Mouse (Mus musculus): ENCODE measurements around the gene Ddias. TPM values are rescaled to one million over a fixed set of nuclear protein-coding genes. Genes with fewer than 3 reads are reported as not detected.

Gene Ddias
- total RNA-seq, 2 experiments from 2014 or later, result 0.21 to 0.89 TPM

- peak in 1 of 2 experiments; percentile 49 for DNase-seq
Observed at GRCm38 (mm10) chr7:92866526-92866925, 7.5 kb downstream of the Ddias start.

DNA sequence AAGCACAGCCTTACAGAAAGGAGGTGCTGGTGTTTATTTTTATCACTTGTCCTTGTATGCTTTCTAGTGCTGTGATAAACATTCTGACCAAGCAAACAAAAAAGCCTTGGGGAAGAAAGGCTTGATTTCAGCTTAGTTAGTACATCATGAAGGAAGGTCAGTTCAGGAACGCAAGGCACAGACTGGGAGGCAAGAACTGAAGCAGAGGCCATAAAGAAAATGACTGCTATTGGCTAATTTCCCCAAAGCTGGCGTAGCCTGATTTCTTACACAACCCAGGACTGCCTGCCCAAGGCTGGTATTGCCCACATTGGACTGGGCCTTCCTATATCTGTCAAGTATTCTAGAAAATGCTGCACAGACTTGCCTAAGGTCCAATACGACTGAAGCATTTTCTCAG is 25.8 kb downstream of the Ddias start:
- DNase-seq, result no peak

GRCm38 (mm10) chr7:92842254-92842653 is 31.8 kb downstream of the Ddias start:
- no peak for DNase-seq

- DNase-seq, result no peak
Observed at GRCm38 (mm10) chr7:92837907-92838306, 36.1 kb downstream of the Ddias start.

DNA sequence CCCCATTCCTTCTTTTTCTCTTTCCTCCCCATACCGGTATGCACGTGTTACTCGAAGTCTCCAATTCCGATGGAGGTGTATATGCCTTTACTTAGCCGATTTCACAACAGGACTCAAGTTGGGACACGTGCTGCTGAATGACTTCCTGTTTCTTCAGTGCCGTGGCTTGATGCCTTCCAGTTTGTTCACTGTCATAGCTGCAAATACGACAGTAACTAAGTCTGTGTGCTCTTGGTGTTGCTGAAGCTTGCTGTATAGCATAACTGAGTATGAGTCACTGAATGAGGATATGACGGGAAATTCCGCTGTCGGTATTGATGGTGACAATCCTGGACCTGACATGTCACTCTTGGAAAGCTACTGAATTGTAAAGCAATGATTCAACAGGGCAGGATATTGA is 36.8 kb downstream of the Ddias start:
- DNase-seq, result no peak

DNA sequence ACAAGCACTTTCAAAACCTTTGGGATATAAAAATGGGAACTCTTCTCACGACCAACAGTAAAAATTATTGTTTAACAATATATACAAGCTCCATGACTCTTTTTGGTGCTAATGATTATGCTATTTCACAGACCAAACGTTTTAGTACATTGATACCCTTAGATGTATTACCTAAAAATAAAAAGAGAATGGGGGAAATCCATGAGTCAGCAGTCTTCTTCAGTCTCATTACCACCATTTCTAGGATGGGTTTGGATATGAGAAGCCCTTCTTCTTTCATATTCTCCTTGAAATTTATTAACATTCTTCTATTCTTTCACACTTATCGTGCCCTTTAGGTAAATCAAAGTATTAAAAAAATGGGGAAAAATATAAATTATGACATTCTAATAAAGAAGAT is 37.6 kb downstream of the Ddias start:
- no peak for DNase-seq

DNA sequence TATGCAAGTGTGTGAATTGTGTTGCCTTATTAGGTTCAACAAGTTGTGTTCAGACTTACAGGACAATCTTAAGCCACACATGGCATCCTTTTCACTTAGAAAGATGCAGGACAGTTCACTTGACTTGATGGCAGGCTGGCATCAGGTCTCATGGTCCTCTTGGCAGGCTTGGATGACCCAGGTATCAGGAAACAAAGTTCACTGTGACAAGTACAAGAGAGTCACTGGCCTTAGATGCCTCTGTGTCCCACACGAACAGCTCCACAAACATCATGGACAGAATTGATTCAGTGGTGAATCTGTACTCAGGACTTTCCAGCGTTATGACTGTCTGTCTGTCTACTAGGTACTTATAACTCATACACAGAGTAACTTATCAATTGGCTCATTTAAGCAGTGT is 39.7 kb downstream of the Ddias start:
- no peak for DNase-seq

- no peak for DNase-seq
Observed at GRCm38 (mm10) chr7:92832395-92832794, 41.7 kb downstream of the Ddias start.

DNA sequence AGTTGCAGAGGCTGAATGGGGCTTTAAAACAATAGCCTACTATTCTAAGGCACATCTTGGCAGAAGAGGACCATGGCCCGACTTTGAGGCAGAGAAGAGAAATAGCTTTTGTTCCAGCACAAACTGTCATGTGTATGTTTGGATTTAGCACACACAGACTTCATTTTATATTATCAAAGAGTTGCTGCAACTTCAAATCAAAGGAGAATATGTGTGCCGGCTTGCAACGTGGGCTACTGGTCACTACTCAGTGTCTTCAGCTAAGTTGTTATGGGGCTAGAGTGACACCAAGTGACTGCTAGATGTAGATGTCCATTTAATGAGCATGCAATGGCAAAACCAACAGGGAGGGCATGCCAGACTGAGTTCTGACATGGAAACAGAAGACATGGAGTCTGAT is 46.1 kb downstream of the Ddias start:
- DNase-seq, result peak; percentile 28 to 37

DNA sequence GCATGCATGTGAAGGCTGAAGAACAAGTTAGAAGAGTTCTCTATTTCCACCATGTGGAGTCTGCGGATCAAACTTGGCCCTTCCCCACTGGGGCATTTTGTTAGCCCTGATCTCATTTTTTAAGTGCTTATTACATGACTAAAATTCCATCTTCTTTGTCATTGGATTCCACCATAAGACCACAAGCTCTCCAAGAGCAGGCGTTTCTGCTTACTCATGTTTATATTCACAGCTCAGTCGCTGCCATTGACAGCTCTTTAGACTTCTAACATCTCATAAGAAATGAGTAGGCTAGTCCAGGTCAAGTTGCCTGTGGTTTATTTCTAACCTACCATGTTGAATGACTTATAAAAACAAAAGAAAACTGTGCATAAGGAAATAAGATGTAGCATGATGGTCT is 47.8 kb downstream of the Ddias start:
- no peak for DNase-seq

- DNase-seq, result no peak
Observed at GRCm38 (mm10) chr7:92822409-92823101, 51.5 kb downstream of the Ddias start.

DNA sequence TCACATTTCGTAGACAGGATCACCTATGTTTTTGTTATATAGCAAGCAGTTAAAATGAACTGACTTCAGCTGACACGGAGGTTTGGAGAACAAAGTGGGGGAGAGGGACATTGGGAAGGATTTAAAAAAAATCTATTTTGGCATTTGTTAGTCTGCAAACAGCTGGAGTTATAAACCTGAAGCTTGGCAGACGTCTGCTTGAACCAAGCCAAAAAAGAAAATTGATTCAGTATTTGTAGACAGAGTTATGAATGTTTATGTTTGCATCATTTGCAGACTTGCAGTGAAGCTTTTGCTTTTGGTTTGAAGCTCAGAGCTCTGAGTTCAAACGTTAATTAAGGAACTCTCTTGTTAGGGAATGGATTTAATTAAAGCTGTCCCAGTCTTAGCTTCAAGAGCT is 52.2 kb downstream of the Ddias start:
- peak in 1 of 2 experiments; percentile 6 for DNase-seq

GRCm38 (mm10) chr7:92820941-92821465 is 53.0 kb downstream of the Ddias start:
- DNase-seq, result no peak

GRCm38 (mm10) chr7:92820410-92820809 is 53.6 kb downstream of the Ddias start:
- no peak for DNase-seq

DNA sequence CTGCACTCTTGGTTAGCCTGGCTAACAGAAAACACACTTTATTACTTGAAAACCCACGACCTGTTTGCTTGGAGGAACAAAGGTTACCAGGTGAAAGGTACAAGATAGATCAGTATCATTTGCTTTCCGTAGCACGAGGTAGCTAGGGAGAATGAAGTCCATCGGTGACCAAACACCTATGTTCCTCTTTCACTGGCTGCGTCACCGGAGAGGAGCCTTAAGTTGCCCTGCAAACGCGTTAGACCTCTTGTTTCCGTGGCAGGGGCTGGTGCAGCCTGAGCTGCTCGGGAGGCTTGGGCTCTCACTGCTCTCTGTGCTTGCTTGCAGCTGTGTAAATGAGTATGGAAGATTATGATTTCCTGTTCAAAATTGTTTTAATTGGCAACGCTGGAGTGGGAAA is 54.4 kb downstream of the Ddias start:
- DNase-seq, result no peak

- DNase-seq, result peak in 1 of 2 experiments; percentile 26
Observed at GRCm38 (mm10) chr7:92817886-92818285, 56.2 kb downstream of the Ddias start.

DNA sequence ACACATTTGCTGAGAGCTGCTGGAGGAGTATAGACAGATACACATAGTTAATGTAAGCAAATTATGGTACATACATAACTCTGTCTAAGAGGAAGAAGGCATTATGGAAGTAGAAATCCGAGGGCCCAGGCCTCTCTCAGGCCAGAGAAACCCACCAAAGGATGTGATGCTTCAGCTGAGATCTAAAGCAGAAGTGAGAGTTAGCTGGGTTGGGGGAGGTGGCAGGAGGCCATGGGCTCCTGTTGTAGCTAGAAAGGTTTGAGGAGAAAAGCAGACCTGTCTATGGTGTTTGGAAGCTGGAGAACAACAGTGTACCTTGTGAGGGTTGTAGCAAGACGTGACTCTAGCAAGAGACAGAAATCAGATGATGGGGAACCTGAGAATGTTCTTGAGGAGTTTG is 56.8 kb downstream of the Ddias start:
- no peak for DNase-seq

GRCm38 (mm10) chr7:92811667-92812279 is 62.3 kb downstream of the Ddias start:
- no peak for DNase-seq

Other genes starting within 250 kb of the Ddias start
- gene Ankrd42, start 237.1 kb downstream of the Ddias start, total RNA-seq (2021), result 1 to 10 TPM; 1.1 to 1.2 TPM
- gene Pcf11, start 204.3 kb downstream of the Ddias start, total RNA-seq (2021), result 10 to 100 TPM; 19.4 to 30.2 TPM
- gene Rab30, start 132.6 kb downstream of the Ddias start, total RNA-seq (2021), result 10 to 100 TPM; 22.0 to 23.3 TPM
- 10 to 100 TPM in 1 of 2 experiments, 1 to 10 TPM in 1; 9.1 to 10.9 TPM for gene Prcp, start 223 bp upstream of the Ddias start, total RNA-seq (2021)
- gene Fam181b, start 205.6 kb upstream of the Ddias start, total RNA-seq (2021), result 1 to 10 TPM; 2.9 to 4.1 TPM